Mouse (Mus musculus) hindbrain, embryonic 12.5 days (tissue): ENCODE data around the gene Vmn1r68. TPM values are rescaled to one million over a fixed set of nuclear protein-coding genes. Genes with fewer than 3 reads are reported as not detected.

ENCODE experiments used
- ATAC-seq: fragments of 200-750 bp; cut with Nextera tagmentation; 2 replicates; pipeline ENCODE4 v1.8.0; 2017; ENCODE audit warnings: moderate TSS enrichment; ENCODE audit not compliant: low FRiP score
- H3K27ac ChIP-seq: fragments of 300-500 bp; sonication (generic); 2 replicates; pipeline ENCODE4 v1.5.1; 2016; ENCODE audit warnings: mild to moderate bottlenecking
- H3K27me3 ChIP-seq: fragments of 300-500 bp; sonication (generic); 2 replicates; pipeline ENCODE4 v1.6.1; 2016; ENCODE audit warnings: mild to moderate bottlenecking
- H3K36me3 ChIP-seq: fragments of 300-500 bp; sonication (generic); 2 replicates; pipeline ENCODE4 v1.6.1; 2016; ENCODE audit warnings: mild to moderate bottlenecking
- H3K4me1 ChIP-seq: fragments of 300-500 bp; sonication (generic); 2 replicates; pipeline ENCODE4 v1.6.1; 2016
- H3K4me2 ChIP-seq: fragments of 300-500 bp; sonication (generic); replicated peaks from 2 replicates; pipeline ENCODE4 v1.6.1; 2016; ENCODE audit warnings: mild to moderate bottlenecking
- H3K4me3 ChIP-seq: fragments of 300-500 bp; sonication (generic); 2 replicates; pipeline ENCODE4 v1.5.1; 2016; ENCODE audit warnings: mild to moderate bottlenecking
- H3K9ac ChIP-seq: fragments of 300-500 bp; sonication (generic); 2 replicates; pipeline ENCODE4 v1.6.1; 2016; ENCODE audit warnings: mild to moderate bottlenecking, moderate library complexity
- H3K9me3 ChIP-seq: fragments of 300-500 bp; sonication (generic); replicated peaks from 2 replicates; pipeline ENCODE4 v1.6.1; 2016; ENCODE audit warnings: mild to moderate bottlenecking
- WGBS: fragments of 180-500 bp; shearing (Covaris S2); methylation state at CpG from one replicate; pipeline ENCODE4 v1.1.7; 2016; 5-methylcytosine and 5-hydroxymethylcytosine counted together
- polyA plus RNA-seq: library from polyadenylated mRNA; unstranded; fragments of >200 nt; fragmentation: Nextera tagmentation; extraction: Ambion mirVana; gene quantifications from 2 replicates; pipeline ENCODE4 v1.2.1, GENCODE M21; 2016

Gene Vmn1r68
- polyA plus RNA-seq = not detected in 2 replicates

DNA sequence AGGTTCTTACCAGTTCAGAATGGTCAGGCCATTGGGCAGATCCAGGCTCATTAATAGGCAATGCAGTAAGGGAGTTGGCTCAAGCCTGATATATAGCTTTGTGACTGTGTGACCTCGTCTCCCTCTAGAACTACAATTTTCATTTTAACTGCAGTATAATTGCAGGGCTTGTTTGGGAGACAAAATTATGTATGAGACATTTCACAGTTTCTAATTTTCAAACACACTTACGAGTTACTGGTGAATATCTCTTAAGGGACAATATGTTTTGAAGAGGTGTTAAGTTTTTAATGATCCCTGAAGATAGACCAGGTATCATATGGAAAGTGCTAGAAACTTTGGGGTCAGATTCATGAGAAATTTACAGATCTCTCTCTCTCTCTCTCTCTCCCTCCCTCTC, at the start of gene Vmn1r68:
Vmn1r68 (minus strand) TSS at position 101 of the 400 bp plus-strand sequence.
- Histone ChIP-seq H3K4me3 (no peak within 1 kb of the TSS), H3K27me3 (no peaks in the 10 kb centered on the region), H3K36me3 (no peaks in the 10 kb centered on the region), H3K4me2 (no peak within 1 kb of the TSS), H3K27ac (no peak within 1 kb of the TSS), H3K9me3 (peaks cover 7% of the 10 kb centered on the region; the same call in 1 of the 2 replicates), H3K4me1 (no peaks in the 10 kb centered on the region), H3K9ac (no peak within 1 kb of the TSS)
- no peak for ATAC-seq
- 74% methylated on average over 2 of the region's 2 CpGs for whole genome bisulfite sequencing

DNA sequence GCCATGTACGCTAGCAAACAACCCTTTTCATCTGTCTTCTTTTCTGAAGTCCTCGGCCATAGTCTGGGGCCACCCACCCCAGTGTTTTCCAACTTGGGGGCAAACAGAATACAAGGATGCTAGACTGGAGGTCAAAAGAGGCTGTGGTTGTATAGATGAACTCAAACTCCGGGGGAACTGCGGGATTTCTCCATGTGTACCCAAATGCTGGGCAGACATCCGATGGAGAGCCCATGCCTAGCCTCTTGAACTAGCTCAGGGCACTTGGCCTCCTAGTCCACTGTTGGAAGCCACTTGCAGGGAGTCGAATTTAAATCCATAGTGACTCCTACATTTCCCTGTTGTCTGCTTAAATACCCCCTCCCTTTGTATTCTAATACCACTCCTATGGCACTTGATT, 62.7 kb downstream of the Vmn1r68 start:
- Histone ChIP-seq H3K9ac (no peak overlapping the region), H3K27me3 (no peaks in the 10 kb centered on the region), H3K36me3 (peaks cover 21% of the 10 kb centered on the region), H3K27ac (no peak overlapping the region), H3K4me1 (peaks cover 16% of the 10 kb centered on the region), H3K4me3 (peak overlapping the region; percentile 62), H3K9me3 (no peaks in the 10 kb centered on the region), H3K4me2 (peak overlapping the region; percentile 78)
- no peak for ATAC-seq
- 32% methylated on average over 6 of the region's 6 CpGs for WGBS

DNA sequence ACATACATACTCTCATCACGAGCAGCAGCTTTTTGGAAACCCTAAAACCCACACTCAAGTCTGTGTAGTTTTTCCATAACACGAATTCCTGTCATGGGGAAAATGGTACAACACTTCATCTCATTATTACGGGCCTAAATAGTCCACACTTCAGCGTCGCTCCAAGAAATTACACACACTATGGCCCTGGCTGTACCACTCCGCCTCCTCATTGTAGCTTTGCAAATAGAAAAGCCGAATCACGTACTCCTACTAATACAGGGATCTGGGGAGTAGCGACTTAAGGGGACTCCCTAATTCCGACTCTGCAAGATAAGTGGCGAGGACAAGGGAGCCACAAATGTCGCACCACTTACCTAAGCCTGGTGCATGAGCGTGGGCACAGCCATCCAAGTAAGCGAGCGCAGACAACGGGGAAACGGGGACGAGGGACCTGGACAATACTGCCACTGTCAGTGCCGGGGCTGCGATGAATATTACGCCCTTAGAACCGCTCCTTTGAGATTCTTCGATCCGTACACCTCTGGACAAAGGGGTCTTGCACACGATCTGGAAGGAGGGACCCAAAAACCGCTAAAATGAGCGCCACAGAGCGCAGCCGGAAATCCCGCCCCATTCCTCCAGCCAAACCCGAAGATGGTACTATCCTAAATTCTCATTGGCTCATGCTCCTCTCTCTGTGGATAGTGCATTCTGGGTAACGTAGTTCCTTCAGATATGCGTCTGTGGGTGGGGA, 63.3 kb downstream of the Vmn1r68 start, which contains the start of gene Zik1:
Zik1 (minus strand) TSS at position 609 of the 736 bp plus-strand sequence.
- peaks cover 16% of the 10 kb centered on the region for H3K4me1 ChIP-seq
- peak within 1 kb of the TSS; percentile 76 for H3K9ac ChIP-seq
- H3K9me3 ChIP-seq = no peaks in the 10 kb centered on the region
- H3K27me3 ChIP-seq = no peaks in the 10 kb centered on the region
- H3K4me3 ChIP-seq = peak within 1 kb of the TSS; percentile 62
- H3K27ac ChIP-seq = peak within 1 kb of the TSS; percentile 66
- peak; percentile 99 for ATAC-seq
- peaks cover 27% of the 10 kb centered on the region for H3K36me3 ChIP-seq
- H3K4me2 ChIP-seq = peak within 1 kb of the TSS; percentile 78
- 2% methylated on average over 33 of the region's 33 CpGs for WGBS

DNA sequence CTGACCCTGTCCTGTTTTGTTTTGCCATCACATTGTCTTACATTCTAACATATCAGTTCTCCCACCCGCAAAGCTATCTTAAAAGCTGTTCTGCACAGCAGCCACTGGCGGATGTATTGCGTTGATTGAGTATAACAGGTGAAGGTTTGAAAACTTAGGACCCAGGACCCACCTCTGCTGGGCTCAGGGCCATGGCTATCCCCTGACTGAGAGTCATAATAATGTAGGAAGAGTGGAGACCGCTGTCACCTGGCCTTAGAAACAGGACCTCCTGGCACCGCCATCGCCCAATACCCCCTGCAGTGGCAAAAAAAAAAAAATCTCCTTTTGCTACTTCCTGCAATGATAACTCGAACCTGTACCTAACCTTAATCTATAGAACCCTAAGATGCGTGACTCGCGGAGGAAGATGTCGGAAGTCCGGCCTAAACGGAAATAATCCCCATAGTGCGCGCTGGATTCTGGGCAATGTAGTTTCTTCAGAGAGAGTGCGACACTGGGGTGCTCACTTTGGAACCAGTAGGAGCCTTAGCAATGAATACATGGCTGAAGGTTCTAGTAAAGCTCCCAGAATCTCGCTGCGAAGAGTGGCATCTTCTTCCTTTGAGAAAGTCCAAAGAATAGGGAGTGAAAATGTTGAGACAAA, 77.6 kb downstream of the Vmn1r68 start:
- WGBS = 65% methylated on average over 18 of the region's 18 CpGs
- Histone ChIP-seq H3K4me2 (peak overlapping the region; percentile 19; the same call in 1 of the 2 replicates), H3K27ac (no peak overlapping the region), H3K9ac (no peak overlapping the region), H3K27me3 (no peaks in the 10 kb centered on the region), H3K9me3 (no peaks in the 10 kb centered on the region), H3K36me3 (no peaks in the 10 kb centered on the region), H3K4me3 (peak overlapping the region; percentile 14; the same call in 1 of the 2 replicates), H3K4me1 (no peaks in the 10 kb centered on the region)
- peak; percentile 66 for ATAC-seq

DNA sequence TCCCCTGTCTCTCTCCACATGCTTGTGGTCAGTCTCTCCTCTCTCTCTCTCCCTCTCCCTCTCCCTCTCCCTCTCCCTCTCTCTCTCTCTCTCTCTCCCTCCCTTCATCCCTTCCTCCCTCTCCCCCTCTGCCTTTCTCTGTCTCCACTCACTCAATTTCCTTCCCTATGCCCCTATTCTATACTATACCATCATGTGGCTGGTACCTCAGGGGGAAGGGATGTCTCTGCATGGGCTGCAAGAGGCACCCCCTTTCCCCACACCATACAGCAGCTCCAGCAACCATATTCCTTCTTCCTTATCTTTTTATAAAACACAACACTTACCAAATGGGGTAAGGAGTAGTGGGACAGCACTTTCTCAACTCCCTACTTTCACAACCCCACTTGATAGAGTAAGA, 78.5 kb downstream of the Vmn1r68 start:
- no peaks in the 10 kb centered on the region for H3K9me3 ChIP-seq
- no peaks in the 10 kb centered on the region for H3K27me3 ChIP-seq
- no peaks in the 10 kb centered on the region for H3K36me3 ChIP-seq
- no peak overlapping the region for H3K9ac ChIP-seq
- H3K4me2 ChIP-seq = no peak overlapping the region
- no peak overlapping the region for H3K4me3 ChIP-seq
- no peaks in the 10 kb centered on the region for H3K4me1 ChIP-seq
- ATAC-seq = 0 out of 2 replicates have a peak, but pooled peaks have one; percentile 19
- H3K27ac ChIP-seq = no peak overlapping the region

DNA sequence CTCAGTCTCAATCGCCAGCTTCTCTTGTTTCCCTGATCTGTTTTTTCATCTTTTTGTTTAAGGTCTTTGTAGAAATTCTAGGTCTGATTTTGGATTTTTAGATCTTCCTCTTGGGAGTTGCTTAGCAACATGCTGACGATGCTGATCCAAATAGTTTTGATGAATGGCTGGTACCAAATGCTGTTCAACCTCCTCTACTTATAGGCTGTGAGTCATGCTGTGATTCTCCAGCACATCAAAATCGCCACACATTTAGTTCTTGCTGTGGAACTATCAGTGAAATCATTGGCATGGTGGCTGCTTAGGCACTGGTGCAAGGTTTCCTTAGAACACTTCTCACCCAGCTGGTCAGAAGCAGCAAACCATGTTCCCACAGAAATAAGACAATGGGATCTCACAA, 100.1 kb downstream of the Vmn1r68 start:
- H3K9me3 ChIP-seq = 0 out of 2 replicates have a peak, but pooled peaks cover 7% of the 10 kb centered on the region
- no peaks in the 10 kb centered on the region for H3K36me3 ChIP-seq
- no peak overlapping the region for H3K4me3 ChIP-seq
- H3K27ac ChIP-seq = no peak overlapping the region
- no peak overlapping the region for H3K9ac ChIP-seq
- no peaks in the 10 kb centered on the region for H3K4me1 ChIP-seq
- 79% methylated on average over 3 of the region's 3 CpGs for WGBS
- no peaks in the 10 kb centered on the region for H3K27me3 ChIP-seq
- no peak overlapping the region for H3K4me2 ChIP-seq
- ATAC-seq = no peak

Other genes starting within 250 kb of the Vmn1r68 start
- gene Vmn1r67, start 115.2 kb downstream of the Vmn1r68 start, polyA plus RNA-seq = not detected in 2 replicates
- 42.1 and 47.6 TPM in 2 replicates for gene Zik1, start 63.1 kb downstream of the Vmn1r68 start, polyA plus RNA-seq
- not detected in 2 replicates for gene Vmn1r69, start 55.2 kb upstream of the Vmn1r68 start, polyA plus RNA-seq
- not detected in 2 replicates for gene Vmn1r70, start 73.0 kb upstream of the Vmn1r68 start, polyA plus RNA-seq
- not detected in 2 replicates for gene Nlrp4b, start 129.3 kb upstream of the Vmn1r68 start, polyA plus RNA-seq
- gene Vmn1r71, start 195.9 kb upstream of the Vmn1r68 start, polyA plus RNA-seq = not detected in 2 replicates